Mouse (Mus musculus) testis, adult 2 months (tissue): ENCODE results near the gene Golgb1.

ENCODE experiments used
- CTCF ChIP-seq: fragments of 200-500 bp; IDR thresholded peaks from 2 replicates; pipeline ENCODE4 v1.5.1; 2012; ENCODE audit warnings: low read depth, mild to moderate bottlenecking, inconsistent platforms, low read length, moderate library complexity; ENCODE audit not compliant: control insufficient read depth, insufficient read depth, insufficient replicate concordance
- POLR2A ChIP-seq: fragments of 200-500 bp; IDR thresholded peaks from 2 replicates; pipeline ENCODE4 v1.6.1; 2012; ENCODE audit warnings: low read depth, mild to moderate bottlenecking, inconsistent platforms, low read length, moderate library complexity; ENCODE audit not compliant: control insufficient read depth

GRCm38 (mm10) chr16:36874583-36875275 is at the start of gene Golgb1, which contains the start of gene Eaf2:
- TF ChIP-seq CTCF (no peak), POLR2A (peak; percentile 97)
